In the genomic region with DNA sequence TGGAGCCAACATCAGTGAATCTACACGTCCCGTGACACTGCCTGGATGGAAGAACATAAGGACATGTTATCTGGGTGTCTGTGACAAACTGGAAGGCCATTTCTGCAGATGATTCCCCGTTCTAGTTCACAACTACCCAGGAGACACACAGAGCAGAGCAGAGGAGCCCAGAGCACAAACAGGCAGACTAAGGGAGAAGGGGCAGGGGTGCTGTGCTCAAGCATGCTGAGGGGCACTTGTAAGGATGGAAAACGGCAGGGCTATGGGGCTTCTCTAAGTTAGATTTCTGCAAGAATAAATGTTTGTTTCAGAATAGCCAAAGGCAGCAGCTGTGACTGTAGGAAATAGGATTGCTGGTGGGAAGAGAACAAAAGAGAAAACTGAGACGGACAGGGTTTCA, we compare ENCODE assay signal across 26 mouse cellular contexts.
DNase-seq lines count a peak whose midpoint lies in the region; ATAC-seq and TF ChIP-seq lines count a peak whose summit lies in the region.
"Had no signal": no experiment of that assay in that cellular context is flagged by ENCODE, and none has a peak within 500 bp of the region (broad histone marks: within the 10 kb centered on the region; RNA-seq: fewer than 3 reads in every experiment).

No protein-coding gene starts in this region.

- H3K4me2 ChIP-seq in heart, embryonic 13.5 days = no peak overlapping the region
- H3K4me2 ChIP-seq in limb, embryonic 14.5 days (replicated peaks; ENCODE audit: low read depth, low read length, severe bottlenecking) = no peak overlapping the region
- H3K4me2 ChIP-seq: limb, embryonic 12.5 days; liver, embryonic 11.5 days; lung, embryonic 15.5 days had no signal

- H3K9ac ChIP-seq in heart, embryonic 13.5 days = no peak overlapping the region
- no peak overlapping the region for H3K9ac ChIP-seq in limb, embryonic 14.5 days (ENCODE audit: low read depth, low read length, severe bottlenecking)
- H3K9ac ChIP-seq: limb, embryonic 12.5 days; lung, embryonic 15.5 days had no signal

- H3K27me3 ChIP-seq in heart, embryonic 13.5 days (replicated peaks) = no peaks in the 10 kb centered on the region
- no peaks in the 10 kb centered on the region for H3K27me3 ChIP-seq in limb, embryonic 14.5 days (ENCODE audit: control insufficient read depth, insufficient read depth, low read length)
- H3K27me3 ChIP-seq: limb, embryonic 12.5 days; lung, embryonic 15.5 days had no signal

- H3K4me1 ChIP-seq in heart, embryonic 13.5 days = peaks cover 15% of the 10 kb centered on the region
- H3K4me1 ChIP-seq in embryonic fibroblast, embryonic 13.5 days (ENCODE audit: control insufficient read depth, insufficient read depth, low read length) = peaks cover 10% of the 10 kb centered on the region; the same call in 1 of the 2 replicates
- H3K4me1 ChIP-seq in limb, embryonic 14.5 days (ENCODE audit: control insufficient read depth, insufficient read depth, low read length) = peaks cover 14% of the 10 kb centered on the region

- no peak for ATAC-seq in heart, embryonic 13.5 days (ENCODE audit: extremely low read depth, insufficient number of reproducible peaks, low FRiP score, low TSS enrichment)
- ATAC-seq in limb, embryonic 14.5 days (ENCODE audit: low FRiP score, low read depth) = no peak
- ATAC-seq in cerebellum, adult (ENCODE audit: insufficient number of reproducible peaks, low FRiP score, low TSS enrichment) = no peak
- ATAC-seq: CD4-positive, CD25-positive, alpha-beta regulatory T cell, adult 4 months; forebrain, embryonic 14.5 days; intestine, postnatal 0 days had no signal

- WGBS in heart, embryonic 13.5 days = 60% methylated on average over 5 of the region's 5 CpGs
- 75% methylated on average over 5 of the region's 5 CpGs for WGBS in limb, embryonic 14.5 days

- H3K4me3 ChIP-seq in heart, embryonic 13.5 days = no peak overlapping the region
- H3K4me3 ChIP-seq in layer of hippocampus, adult 2 months = no peak overlapping the region
- H3K4me3 ChIP-seq in embryonic fibroblast, embryonic 13.5 days (ENCODE audit: insufficient read depth, low read length) = no peak overlapping the region
- H3K4me3 ChIP-seq in limb, embryonic 14.5 days (replicated peaks; ENCODE audit: low read length) = no peak overlapping the region
- H3K4me3 ChIP-seq: gastrocnemius, adult 2 months; limb, embryonic 12.5 days; lung, embryonic 15.5 days; myocyte had no signal

- no peaks in the 10 kb centered on the region for H3K9me3 ChIP-seq in heart, embryonic 13.5 days
- H3K9me3 ChIP-seq in limb, embryonic 14.5 days (ENCODE audit: control insufficient read depth, low read length) = no peaks in the 10 kb centered on the region
- H3K9me3 ChIP-seq: limb, embryonic 12.5 days; lung, embryonic 15.5 days had no signal

- intact Hi-C loops in heart, postnatal 25 days (cut with DNase I) = no loop called here

- TF ChIP-seq POLR2A in embryonic fibroblast, embryonic 13.5 days (IDR thresholded peaks at IDR 0.05; ENCODE audit: low read depth, low read length) = no peak
- TF ChIP-seq POLR2A in limb, embryonic 14.5 days (IDR thresholded peaks at IDR 0.05; ENCODE audit: borderline replicate concordance, extremely low read depth, insufficient read depth, insufficient read length) = no peak

- no peaks in the 10 kb centered on the region for H3K36me3 ChIP-seq in heart, embryonic 13.5 days
- H3K36me3 ChIP-seq in limb, embryonic 14.5 days (ENCODE audit: control insufficient read depth, insufficient read depth, low read length) = no peaks in the 10 kb centered on the region
- H3K36me3 ChIP-seq: limb, embryonic 12.5 days; lung, embryonic 15.5 days had no signal

- DNase-seq in heart, postnatal 25 days (ENCODE audit: low spot score) = no peak
- DNase-seq in layer of hippocampus, adult 2 months (ENCODE audit: low spot score in 2 of 2) = no peak
- no peak for DNase-seq in layer of hippocampus, adult 8-10 months (ENCODE audit: low spot score in 2 of 2)
- no peak for DNase-seq in limb, embryonic 14.5 days (ENCODE audit: low spot score)
- DNase-seq: adrenal gland, postnatal 25 days; cerebellum, adult 18-20 months; cerebellum, postnatal 10 days; gastrocnemius, adult 2 months; gastrocnemius, postnatal 36 days; heart, adult 18-20 months; heart, postnatal 14 days; kidney, adult 9 months; kidney, postnatal 10 days; lung, postnatal 36 days; right cerebral cortex, postnatal 25 days; thymus, postnatal 14 days had no signal

- no peak for TF ChIP-seq CTCF in layer of hippocampus, adult 2 months (conservative IDR thresholded peaks at IDR 0.05)
- TF ChIP-seq CTCF in embryonic fibroblast, embryonic 13.5 days (IDR thresholded peaks at IDR 0.05; ENCODE audit: borderline replicate concordance, insufficient read depth, low read length) = no peak

- H3K27ac ChIP-seq in heart, embryonic 13.5 days (replicated peaks) = 0 out of 2 replicates have a peak overlapping the region, but pooled peaks have one; percentile 6
- peak overlapping the region; percentile 39 for H3K27ac ChIP-seq in layer of hippocampus, adult 2 months
- peak overlapping the region; percentile 4; the same call in 1 of the 2 replicates for H3K27ac ChIP-seq in embryonic fibroblast, embryonic 13.5 days (ENCODE audit: insufficient read depth, low read length)
- 0 out of 2 replicates have a peak overlapping the region, but pooled peaks have one; percentile 4 for H3K27ac ChIP-seq in limb, embryonic 14.5 days (replicated peaks; ENCODE audit: low read depth, low read length)
- H3K27ac ChIP-seq: gastrocnemius, adult 2 months; lung, embryonic 15.5 days had no signal
